Mouse (Mus musculus): Measurements from ENCODE around the gene Mboat7. TPM values are rescaled to one million over a fixed set of nuclear protein-coding genes. Genes with fewer than 3 reads are reported as not detected.

Gene Mboat7
- 42.7 TPM for polyA plus RNA-seq (2014; fragmentation: Illumina TruSeq; extraction: RNeasy Lipid Tissue Mini Kit (QIAGEN cat#74804); ENCODE audit: low replicate concordance)

GRCm38 (mm10) chr7:3692987-3693808 lies at the start of gene Mboat7:
Mboat7 (minus strand) TSS chr7:3693523.

GRCm38 (mm10) chr7:3720268-3720667 lies 26.9 kb upstream of the Mboat7 start, which contains the start of gene Pirb:
Pirb (minus strand) TSS chr7:3720391.

DNA sequence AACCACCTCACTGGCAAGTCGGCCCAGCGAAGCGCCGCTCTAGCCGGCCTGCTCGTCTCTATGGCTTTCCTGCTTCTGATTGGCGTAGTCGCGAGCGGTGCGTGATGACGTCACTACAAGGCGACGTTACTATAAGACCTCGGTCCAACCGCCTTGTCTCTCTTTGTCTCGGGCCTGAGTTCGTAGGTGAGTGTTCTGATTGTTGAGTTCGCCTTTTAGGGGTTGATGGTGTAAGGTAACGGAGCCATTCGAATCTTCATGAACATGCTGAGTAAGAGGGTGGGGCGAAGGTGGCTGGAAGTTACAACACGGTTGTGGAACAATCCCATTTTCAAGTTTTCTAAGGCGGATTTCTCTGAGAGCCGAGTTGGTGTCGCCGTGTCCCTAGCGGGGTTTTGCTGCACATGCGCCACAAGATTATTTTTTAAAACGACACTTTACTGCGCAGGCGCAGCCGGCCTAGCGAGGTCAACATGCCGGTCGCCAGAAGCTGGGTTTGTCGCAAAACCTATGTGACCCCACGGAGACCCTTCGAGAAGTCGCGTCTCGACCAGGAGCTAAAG lies 10.6 kb upstream of the Mboat7 start, which contains the start of gene Rps9:
Gene Rps9, plus strand, starts transcription at position 115 of the 563 bp plus-strand sequence.

DNA sequence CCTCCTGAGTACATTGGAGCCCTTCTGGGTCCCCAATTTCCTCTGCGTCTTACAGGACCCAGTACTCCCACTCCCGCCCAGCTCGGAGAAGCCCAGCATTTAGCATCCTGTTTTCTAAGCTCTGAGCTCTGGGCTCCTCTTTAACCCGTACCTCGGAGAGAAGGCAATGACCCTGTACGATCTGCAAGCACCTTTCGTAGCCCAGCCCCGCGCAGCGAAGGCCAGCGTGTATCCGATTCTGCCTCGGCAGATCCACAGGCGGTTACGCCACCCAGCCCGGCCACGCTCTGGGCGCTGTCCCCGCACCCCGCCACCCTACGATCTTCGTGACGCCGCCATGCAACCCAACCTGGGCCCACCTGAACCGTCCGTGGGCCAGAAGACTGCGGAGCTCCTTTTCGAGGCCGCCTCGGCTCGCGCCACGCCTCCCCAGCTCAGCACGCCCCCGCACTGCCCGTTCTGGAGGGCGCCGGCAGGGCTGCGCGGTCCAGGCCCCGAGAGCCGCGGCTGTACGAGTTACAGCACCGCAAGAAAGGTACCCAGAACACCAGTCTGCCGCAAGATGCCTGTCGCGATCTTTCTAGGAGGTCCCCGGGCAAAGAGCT lies 839 bp downstream of the Mboat7 start, which contains the start of gene Tsen34:
Gene Tsen34, plus strand, starts transcription at position 482 of the 605 bp plus-strand sequence.

GRCm38 (mm10) chr7:3677342-3677741 lies 16.0 kb downstream of the Mboat7 start, which contains the start of gene Tmc4:
Tmc4 (minus strand) TSS chr7:3677553.

DNA sequence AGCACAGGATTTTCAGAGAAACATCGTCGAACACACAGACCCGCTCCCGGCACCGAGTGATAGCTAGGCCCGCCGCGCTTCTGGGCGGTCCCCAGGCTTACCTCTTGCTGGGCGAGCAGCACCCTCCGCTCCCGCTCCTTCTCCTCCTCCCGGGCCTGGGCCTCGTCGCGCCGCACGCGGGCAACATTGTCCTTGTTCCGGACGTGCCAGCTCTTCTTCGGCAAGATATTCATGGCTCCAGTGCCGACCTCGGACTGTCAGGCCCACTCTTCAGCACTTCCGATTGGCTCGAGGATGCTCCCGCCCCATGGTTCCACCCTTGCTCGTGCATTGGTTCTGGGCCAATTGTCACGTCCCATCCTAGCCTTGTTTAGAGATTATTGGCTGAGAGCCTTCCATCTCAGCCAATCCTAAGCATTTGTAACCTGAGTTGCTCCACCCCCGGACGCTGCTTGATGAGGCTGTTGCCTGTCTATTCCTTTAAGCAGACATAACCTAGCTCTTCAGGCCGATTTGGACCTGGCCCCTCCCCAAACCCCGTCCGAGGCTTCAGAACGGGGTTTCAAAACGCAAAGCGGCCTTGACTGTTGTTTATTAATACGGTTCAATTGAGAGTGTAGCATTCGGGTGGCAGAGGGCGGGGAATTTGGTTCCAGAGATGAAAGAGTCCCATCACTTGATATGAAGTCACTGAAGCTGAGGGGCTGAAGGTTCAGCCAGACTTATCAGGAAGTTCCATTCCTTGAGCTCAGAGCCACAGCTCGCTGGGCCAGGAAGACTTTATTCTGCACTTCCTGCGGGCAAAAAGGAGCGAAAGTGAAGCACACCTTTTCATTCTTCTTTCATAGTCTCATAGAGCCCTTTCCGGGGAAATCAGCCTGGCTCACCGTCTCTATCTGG lies 27.9 kb downstream of the Mboat7 start, which contains the start of gene Leng1:
Gene Leng1, minus strand, starts transcription at position 626 of the 900 bp plus-strand sequence.

GRCm38 (mm10) chr7:3644672-3645487 lies 48.4 kb downstream of the Mboat7 start, which contains the start of gene Cnot3:
Cnot3 (plus strand) TSS chr7:3645268.

DNA sequence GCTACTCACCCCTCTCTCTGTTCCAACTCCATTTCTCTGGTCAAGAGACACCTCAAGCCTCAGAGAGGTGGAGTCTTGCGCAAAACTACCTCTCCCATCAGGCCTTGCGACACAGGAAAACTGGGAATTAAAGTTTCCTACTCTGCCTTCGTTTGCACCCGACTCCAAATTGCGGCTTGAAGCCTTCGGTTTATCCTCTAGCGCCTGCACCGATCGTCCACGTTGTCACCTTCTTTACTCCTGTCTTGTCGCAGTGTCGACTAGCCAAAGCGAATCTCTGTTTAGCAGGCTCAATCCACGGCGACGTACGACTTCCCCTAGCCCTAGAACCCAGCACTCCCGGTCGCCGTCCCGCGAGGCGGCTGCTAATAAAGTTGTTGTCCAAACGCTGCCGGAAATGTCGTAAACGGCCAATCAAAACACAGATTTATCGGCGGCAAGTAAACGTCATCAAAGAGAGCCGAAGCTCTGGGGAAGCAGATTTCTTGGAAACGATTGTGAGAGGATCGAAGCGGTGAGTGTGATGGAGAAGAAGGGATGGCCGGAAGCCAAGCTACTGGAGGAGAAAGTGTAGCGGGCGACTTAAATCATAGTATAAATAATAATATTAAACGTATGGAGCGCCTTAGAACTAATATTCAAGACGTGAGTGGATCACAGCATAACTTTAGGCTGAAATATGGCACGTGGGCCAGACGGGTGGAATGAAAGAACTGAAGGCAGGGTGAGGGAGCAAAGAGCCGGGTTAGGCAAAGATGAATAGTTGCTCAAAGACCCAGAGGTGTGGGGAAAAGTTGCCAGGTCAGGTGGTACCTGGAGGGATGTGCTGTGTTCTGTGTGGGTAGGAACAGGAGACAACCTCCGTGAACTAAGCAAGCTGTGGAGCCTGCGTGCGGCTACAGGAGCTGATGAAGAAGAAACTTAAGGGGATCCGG lies 63.5 kb downstream of the Mboat7 start, which contains the start of the genes Tfpt and Prpf31:
Gene Tfpt, minus strand, starts transcription at position 387 of the 935 bp plus-strand sequence.
Gene Prpf31, plus strand, starts transcription at position 443 of the 935 bp plus-strand sequence.

Other genes with a start within 250 kb of the Mboat7 start
- gene Tarm1, start 190.9 kb downstream of the Mboat7 start, polyA plus RNA-seq (2014; fragmentation: Illumina TruSeq; extraction: RNeasy Lipid Tissue Mini Kit (QIAGEN cat#74804); ENCODE audit: low replicate concordance): not detected
- not detected for gene Oscar, start 77.4 kb downstream of the Mboat7 start, polyA plus RNA-seq (2014; fragmentation: Illumina TruSeq; extraction: RNeasy Lipid Tissue Mini Kit (QIAGEN cat#74804); ENCODE audit: low replicate concordance)
- 9.0 TPM for gene Ndufa3, start 76.2 kb downstream of the Mboat7 start, polyA plus RNA-seq (2014; fragmentation: Illumina TruSeq; extraction: RNeasy Lipid Tissue Mini Kit (QIAGEN cat#74804); ENCODE audit: low replicate concordance)
- not detected for gene Tfpt, start 63.6 kb downstream of the Mboat7 start, polyA plus RNA-seq (2014; fragmentation: Illumina TruSeq; extraction: RNeasy Lipid Tissue Mini Kit (QIAGEN cat#74804); ENCODE audit: low replicate concordance)
- gene Prpf31, start 63.5 kb downstream of the Mboat7 start, polyA plus RNA-seq (2014; fragmentation: Illumina TruSeq; extraction: RNeasy Lipid Tissue Mini Kit (QIAGEN cat#74804); ENCODE audit: low replicate concordance): 9.5 TPM
- 6.9 TPM for gene Cnot3, start 48.3 kb downstream of the Mboat7 start, polyA plus RNA-seq (2014; fragmentation: Illumina TruSeq; extraction: RNeasy Lipid Tissue Mini Kit (QIAGEN cat#74804); ENCODE audit: low replicate concordance)
- gene Leng1, start 27.7 kb downstream of the Mboat7 start, polyA plus RNA-seq (2014; fragmentation: Illumina TruSeq; extraction: RNeasy Lipid Tissue Mini Kit (QIAGEN cat#74804); ENCODE audit: low replicate concordance): 5.8 TPM
- 95.7 TPM for gene Tmc4, start 16.0 kb downstream of the Mboat7 start, polyA plus RNA-seq (2014; fragmentation: Illumina TruSeq; extraction: RNeasy Lipid Tissue Mini Kit (QIAGEN cat#74804); ENCODE audit: low replicate concordance)
- 5.3 TPM for gene Tsen34, start 660 bp downstream of the Mboat7 start, polyA plus RNA-seq (2014; fragmentation: Illumina TruSeq; extraction: RNeasy Lipid Tissue Mini Kit (QIAGEN cat#74804); ENCODE audit: low replicate concordance)
- gene Rps9, start 10.5 kb upstream of the Mboat7 start, polyA plus RNA-seq (2014; fragmentation: Illumina TruSeq; extraction: RNeasy Lipid Tissue Mini Kit (QIAGEN cat#74804); ENCODE audit: low replicate concordance): 14.3 TPM
- 4.3 TPM for gene Pirb, start 26.9 kb upstream of the Mboat7 start, polyA plus RNA-seq (2014; fragmentation: Illumina TruSeq; extraction: RNeasy Lipid Tissue Mini Kit (QIAGEN cat#74804); ENCODE audit: low replicate concordance)
- gene Gm15448, start 132.2 kb upstream of the Mboat7 start, polyA plus RNA-seq (2014; fragmentation: Illumina TruSeq; extraction: RNeasy Lipid Tissue Mini Kit (QIAGEN cat#74804); ENCODE audit: low replicate concordance): not detected
- 2.0 TPM for gene Pira2, start 151.5 kb upstream of the Mboat7 start, polyA plus RNA-seq (2014; fragmentation: Illumina TruSeq; extraction: RNeasy Lipid Tissue Mini Kit (QIAGEN cat#74804); ENCODE audit: low replicate concordance)
- gene Gm14548, start 204.6 kb upstream of the Mboat7 start, polyA plus RNA-seq (2014; fragmentation: Illumina TruSeq; extraction: RNeasy Lipid Tissue Mini Kit (QIAGEN cat#74804); ENCODE audit: low replicate concordance): not detected
- gene Lilra6, start 222.0 kb upstream of the Mboat7 start, polyA plus RNA-seq (2014; fragmentation: Illumina TruSeq; extraction: RNeasy Lipid Tissue Mini Kit (QIAGEN cat#74804); ENCODE audit: low replicate concordance): 0.52 TPM

Measured in small intestine, adult 10 weeks (tissue).